Mouse (Mus musculus) forebrain, embryonic 13.5 days (tissue): ENCODE measurements around the gene Wtip. TPM values are rescaled to one million over a fixed set of nuclear protein-coding genes. Genes with fewer than 3 reads are reported as not detected.
"Not testable (repeated sequence)": the region's sequence is repeated elsewhere in the genome, so short reads cannot be mapped to it uniquely, and the experiment has no call there.

ENCODE experiments used
- ATAC-seq: fragments of 200-750 bp; cut with Nextera tagmentation; 2 replicates; pipeline ENCODE4 v1.8.0; 2017
- H3K27ac ChIP-seq: fragments of 300-500 bp; sonication (generic); 2 replicates; pipeline ENCODE4 v1.5.1; 2015; ENCODE audit warnings: inconsistent platforms, mild to moderate bottlenecking, moderate library complexity
- H3K27me3 ChIP-seq: fragments of 300-500 bp; sonication (generic); 2 replicates; pipeline ENCODE4 v1.6.1; 2015; ENCODE audit warnings: mild to moderate bottlenecking, inconsistent platforms
- H3K36me3 ChIP-seq: fragments of 300-500 bp; sonication (generic); 2 replicates; pipeline ENCODE4 v1.6.1; 2015; ENCODE audit warnings: mild to moderate bottlenecking, inconsistent platforms; ENCODE audit not compliant: poor library complexity, severe bottlenecking
- H3K4me1 ChIP-seq: fragments of 300-500 bp; sonication (generic); 2 replicates; pipeline ENCODE4 v1.6.1; 2015; ENCODE audit warnings: inconsistent platforms
- H3K4me2 ChIP-seq: fragments of 300-500 bp; sonication (generic); 2 replicates; pipeline ENCODE4 v1.6.1; 2015; ENCODE audit warnings: inconsistent platforms, mild to moderate bottlenecking, moderate library complexity
- H3K4me3 ChIP-seq: fragments of 300-500 bp; sonication (generic); 2 replicates; pipeline ENCODE4 v1.5.1; 2015; ENCODE audit warnings: mild to moderate bottlenecking, inconsistent platforms
- H3K9ac ChIP-seq: fragments of 300-500 bp; sonication (generic); 2 replicates; pipeline ENCODE4 v1.6.1; 2015; ENCODE audit warnings: mild to moderate bottlenecking, inconsistent platforms
- H3K9me3 ChIP-seq: fragments of 300-500 bp; sonication (generic); replicated peaks from 2 replicates; pipeline ENCODE4 v1.6.1; 2016; ENCODE audit warnings: inconsistent platforms
- WGBS: fragments of 180-500 bp; shearing (Covaris S2); methylation state at CpG from one replicate; pipeline ENCODE4 v1.1.7; 2015; 5-methylcytosine and 5-hydroxymethylcytosine counted together
- polyA plus RNA-seq: library from polyadenylated mRNA; unstranded; fragments of >200 nt; fragmentation: Nextera tagmentation; extraction: Ambion mirVana; gene quantifications from 2 replicates; pipeline ENCODE4 v1.2.1, GENCODE M21; 2015

Gene Wtip
- polyA plus RNA-seq, 1 experiment from 2014 or later: 3.0 TPM

- Histone ChIP-seq H3K4me3 (no peak overlapping the region), H3K4me1 (no peaks in the 10 kb centered on the region), H3K9ac (no peak overlapping the region), H3K27ac (no peak overlapping the region), H3K36me3 (peaks cover 65% of the 10 kb centered on the region), H3K9me3 (no peaks in the 10 kb centered on the region), H3K27me3 (no peaks in the 10 kb centered on the region), H3K4me2 (no peak overlapping the region)
- no peak for ATAC-seq
- 97% methylated on average over 13 of the region's 13 CpGs for WGBS
Observed at GRCm38 (mm10) chr7:34141123-34141522, 8.1 kb upstream of the Wtip start.

DNA sequence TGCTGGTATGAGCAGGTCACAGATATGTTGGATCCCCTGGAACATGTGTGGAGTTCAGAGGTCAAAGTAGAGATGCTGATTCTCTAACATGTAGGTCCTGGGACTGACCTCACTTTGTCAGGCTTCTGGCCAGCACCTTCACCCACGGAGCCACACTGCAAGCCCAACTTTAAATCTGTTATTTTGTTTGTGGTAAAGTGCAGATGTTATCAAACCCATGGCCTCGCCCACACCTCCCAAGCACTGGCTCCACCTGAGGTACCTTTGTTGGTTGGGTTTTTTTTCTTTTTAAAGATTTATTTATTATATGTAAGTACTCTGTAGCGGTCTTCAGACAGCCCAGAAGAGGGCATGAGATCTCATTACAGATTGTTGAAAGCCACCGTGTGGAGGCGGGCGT lies 6.4 kb upstream of the Wtip start:
- Histone ChIP-seq H3K36me3 (peaks cover 50% of the 10 kb centered on the region), H3K4me3 (no peak overlapping the region), H3K4me2 (no peak overlapping the region), H3K9ac (no peak overlapping the region), H3K9me3 (no peaks in the 10 kb centered on the region), H3K27ac (no peak overlapping the region), H3K27me3 (no peaks in the 10 kb centered on the region), H3K4me1 (no peaks in the 10 kb centered on the region)
- ATAC-seq: no peak
- WGBS: 92% methylated on average over 6 of the region's 6 CpGs

GRCm38 (mm10) chr7:34134336-34134735 lies 1.3 kb upstream of the Wtip start:
- H3K27ac ChIP-seq: no peak overlapping the region
- H3K9me3 ChIP-seq: no peaks in the 10 kb centered on the region
- H3K4me3 ChIP-seq: no peak overlapping the region
- H3K27me3 ChIP-seq: no peaks in the 10 kb centered on the region
- 87% methylated on average over 2 of the region's 2 CpGs for WGBS
- 0 out of 2 replicates have a peak, but pooled peaks cover under 1% of the 10 kb centered on the region for H3K36me3 ChIP-seq
- H3K4me2 ChIP-seq: no peak overlapping the region
- peaks cover 32% of the 10 kb centered on the region for H3K4me1 ChIP-seq
- H3K9ac ChIP-seq: no peak overlapping the region
- no peak for ATAC-seq

GRCm38 (mm10) chr7:34132355-34133079 lies 551 bp downstream of the Wtip start:
- ATAC-seq: peak; percentile 75
- WGBS: under 1% methylated on average over 66 of the region's 116 CpGs
- peak overlapping the region; percentile 70 for H3K4me2 ChIP-seq
- peaks cover 32% of the 10 kb centered on the region for H3K4me1 ChIP-seq
- peak overlapping the region; percentile 82 for H3K9ac ChIP-seq
- H3K36me3 ChIP-seq: no peaks in the 10 kb centered on the region
- H3K4me3 ChIP-seq: peak overlapping the region; percentile 76
- no peaks in the 10 kb centered on the region for H3K9me3 ChIP-seq
- H3K27me3 ChIP-seq: no peaks in the 10 kb centered on the region
- H3K27ac ChIP-seq: no peak overlapping the region; the same call in 1 of the 2 replicates

GRCm38 (mm10) chr7:34131959-34132354 lies 1.1 kb downstream of the Wtip start:
- WGBS: 18% methylated on average over 3 of the region's 3 CpGs
- H3K9ac ChIP-seq: peak overlapping the region; percentile 82
- no peak overlapping the region for H3K27ac ChIP-seq
- peak overlapping the region; percentile 76 for H3K4me3 ChIP-seq
- H3K4me2 ChIP-seq: peak overlapping the region; percentile 70
- H3K4me1 ChIP-seq: peaks cover 32% of the 10 kb centered on the region
- peaks cover 4% of the 10 kb centered on the region for H3K36me3 ChIP-seq
- no peaks in the 10 kb centered on the region for H3K9me3 ChIP-seq
- H3K27me3 ChIP-seq: no peaks in the 10 kb centered on the region
- peak; percentile 3; the same call in 1 of the 2 replicates for ATAC-seq

DNA sequence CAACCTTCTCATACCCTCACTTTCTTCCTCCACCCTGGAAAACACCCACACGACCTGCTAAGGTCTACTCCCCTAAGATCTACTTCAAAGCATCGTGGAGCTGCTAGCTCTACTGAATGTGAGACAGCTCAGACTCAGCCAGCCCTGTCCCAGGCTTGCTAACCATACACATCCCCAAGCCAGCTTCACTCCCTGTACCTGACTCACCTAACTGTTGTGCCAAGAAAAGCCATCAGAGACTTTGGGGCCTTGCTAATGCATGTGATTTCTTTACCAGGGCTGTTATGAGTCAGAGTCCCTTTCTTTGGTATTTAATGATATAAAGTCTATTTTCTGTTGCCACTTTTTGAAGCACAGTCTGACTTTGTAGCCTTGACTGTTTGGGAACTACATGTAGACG lies 1.9 kb downstream of the Wtip start:
- Histone ChIP-seq H3K9me3 (peaks cover 5% of the 10 kb centered on the region; the same call in 1 of the 2 replicates), H3K4me2 (peak overlapping the region; percentile 70), H3K4me3 (peak overlapping the region; percentile 76; the same call in 1 of the 2 replicates), H3K27ac (no peak overlapping the region), H3K27me3 (no peaks in the 10 kb centered on the region), H3K9ac (peak overlapping the region; percentile 30; the same call in 1 of the 2 replicates), H3K4me1 (peaks cover 32% of the 10 kb centered on the region), H3K36me3 (peaks cover 10% of the 10 kb centered on the region)
- 85% methylated on average over 3 of the region's 3 CpGs for WGBS
- ATAC-seq: no peak

DNA sequence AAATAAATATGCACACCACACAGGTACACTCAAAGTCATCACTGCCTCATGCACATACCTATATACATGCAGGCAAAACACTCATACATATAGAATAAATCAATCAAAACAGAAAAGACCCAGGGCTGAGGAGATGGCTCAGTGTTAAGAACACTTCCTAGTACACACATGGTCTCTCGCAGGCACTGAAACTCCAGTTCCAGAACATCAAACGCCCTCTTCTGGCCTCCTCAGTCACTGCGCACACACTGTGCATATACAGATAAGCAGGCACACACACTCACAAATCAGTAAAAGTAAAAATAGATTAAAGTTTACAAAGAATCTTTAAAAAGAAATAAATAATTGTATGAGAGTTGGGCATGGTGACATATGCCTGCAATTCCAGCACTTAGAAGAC lies 6.8 kb downstream of the Wtip start:
- no peak for ATAC-seq
- WGBS: 87% methylated on average over 3 of the region's 3 CpGs
- no peak overlapping the region for H3K4me2 ChIP-seq
- H3K9ac ChIP-seq: no peak overlapping the region
- H3K4me3 ChIP-seq: no peak overlapping the region
- H3K9me3 ChIP-seq: peaks cover 5% of the 10 kb centered on the region
- peaks cover 10% of the 10 kb centered on the region for H3K36me3 ChIP-seq
- no peak overlapping the region for H3K27ac ChIP-seq
- H3K4me1 ChIP-seq: peaks cover 12% of the 10 kb centered on the region
- H3K27me3 ChIP-seq: no peaks in the 10 kb centered on the region

- H3K4me2 ChIP-seq: no peak overlapping the region
- H3K4me1 ChIP-seq: peaks cover 3% of the 10 kb centered on the region; the same call in 1 of the 2 replicates
- peaks cover 10% of the 10 kb centered on the region for H3K36me3 ChIP-seq
- no peaks in the 10 kb centered on the region for H3K27me3 ChIP-seq
- no peak for ATAC-seq
- H3K27ac ChIP-seq: no peak overlapping the region
- no peak overlapping the region for H3K4me3 ChIP-seq
- H3K9ac ChIP-seq: no peak overlapping the region
- H3K9me3 ChIP-seq: peaks cover 5% of the 10 kb centered on the region
- WGBS: 93% methylated on average over 9 of the region's 9 CpGs
Observed at GRCm38 (mm10) chr7:34125346-34125745, 7.7 kb downstream of the Wtip start.

DNA sequence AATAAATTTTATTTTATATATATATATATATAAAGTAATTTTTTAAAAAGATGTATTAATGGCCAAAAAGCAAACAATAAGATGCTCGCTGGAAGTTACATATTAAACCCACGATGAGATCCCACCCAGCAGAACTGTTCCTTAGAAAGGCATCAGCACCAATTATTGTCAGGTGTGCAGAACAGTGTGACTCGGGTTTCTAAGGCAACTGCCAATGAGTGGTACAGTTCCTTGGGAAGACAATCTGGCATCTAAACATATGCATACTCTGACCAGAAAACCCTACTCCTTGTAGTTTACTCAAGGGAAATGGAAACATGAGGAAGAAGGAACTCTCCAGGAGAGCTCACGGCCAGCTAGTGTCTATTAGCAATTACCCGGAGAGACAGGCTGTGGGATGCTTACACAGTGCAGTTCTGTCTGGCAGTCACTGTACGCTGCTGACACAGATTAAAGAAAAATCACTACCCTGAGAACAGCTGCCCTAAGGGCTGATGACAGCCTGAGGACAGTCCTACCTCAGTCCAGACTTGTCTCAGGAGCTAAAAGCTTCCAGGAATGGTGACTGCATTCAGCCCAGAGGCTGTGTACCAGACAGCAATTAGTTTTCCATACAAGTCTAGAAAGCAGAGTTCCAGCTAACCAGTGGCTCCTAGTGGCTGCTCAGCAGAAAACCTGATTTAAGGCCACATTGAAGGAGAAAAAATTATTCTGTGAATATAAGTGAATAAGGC lies 9.9 kb downstream of the Wtip start:
- Histone ChIP-seq H3K27ac (no peak overlapping the region), H3K27me3 (no peaks in the 10 kb centered on the region), H3K9ac (no peak overlapping the region), H3K9me3 (peaks cover 5% of the 10 kb centered on the region), H3K4me3 (no peak overlapping the region), H3K36me3 (peaks cover 21% of the 10 kb centered on the region), H3K4me1 (no peaks in the 10 kb centered on the region; the same call in 1 of the 2 replicates), H3K4me2 (no peak overlapping the region)
- WGBS: 89% methylated on average over 6 of the region's 6 CpGs
- peak; percentile 59 for ATAC-seq

DNA sequence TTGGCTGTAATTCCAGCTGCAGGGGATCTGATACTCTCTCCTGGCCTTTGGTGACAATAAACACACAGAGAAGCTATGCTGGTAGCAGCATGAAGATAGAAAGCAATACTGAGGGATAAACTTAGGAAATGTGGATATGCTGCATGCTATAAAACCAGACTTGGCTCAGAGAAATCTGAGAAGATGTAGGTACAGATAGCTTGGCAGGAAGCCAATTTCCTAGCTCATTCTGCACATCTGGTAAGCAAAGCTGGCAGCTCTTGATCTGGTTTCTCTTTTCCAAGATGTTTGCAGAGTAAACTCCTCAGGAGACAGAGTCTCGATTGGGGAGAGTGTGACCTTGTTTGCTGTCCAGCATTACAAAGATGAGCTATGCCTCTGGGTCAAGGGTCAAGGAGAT lies 12.4 kb downstream of the Wtip start:
- not testable (repeated sequence) for H3K4me1 ChIP-seq, ATAC-seq, H3K9me3 ChIP-seq, H3K4me3 ChIP-seq, H3K9ac ChIP-seq, H3K27ac ChIP-seq, H3K4me2 ChIP-seq, H3K27me3 ChIP-seq
- H3K36me3 ChIP-seq: peaks cover 34% of the 10 kb centered on the region; the same call in 1 of the 2 replicates
- WGBS: 47% methylated on average over 1 of the region's 1 CpGs

- no peaks in the 10 kb centered on the region for H3K9me3 ChIP-seq
- ATAC-seq: no peak
- WGBS: 73% methylated on average over 3 of the region's 3 CpGs
Observed at GRCm38 (mm10) chr7:34116601-34117000, 16.5 kb downstream of the Wtip start.

GRCm38 (mm10) chr7:34109190-34109589 lies 23.9 kb downstream of the Wtip start:
- no peaks in the 10 kb centered on the region for H3K27me3 ChIP-seq
- ATAC-seq: 0 out of 2 replicates have a peak, but pooled peaks have one; percentile 27

More at GRCm38 (mm10) chr7:34116601-34117000, 16.5 kb downstream of the Wtip start:
- no peak overlapping the region for H3K27ac ChIP-seq
- 0 out of 2 replicates have a peak, but pooled peaks cover 5% of the 10 kb centered on the region for H3K4me1 ChIP-seq
- H3K4me3 ChIP-seq: no peak overlapping the region
- no peaks in the 10 kb centered on the region for H3K27me3 ChIP-seq
- H3K4me2 ChIP-seq: no peak overlapping the region
- H3K9ac ChIP-seq: no peak overlapping the region
- H3K36me3 ChIP-seq: peaks cover 70% of the 10 kb centered on the region

More at GRCm38 (mm10) chr7:34109190-34109589, 23.9 kb downstream of the Wtip start:
- Histone ChIP-seq H3K4me2 (no peak overlapping the region), H3K9ac (no peak overlapping the region), H3K36me3 (peaks cover 38% of the 10 kb centered on the region), H3K4me1 (no peaks in the 10 kb centered on the region), H3K9me3 (no peaks in the 10 kb centered on the region), H3K4me3 (no peak overlapping the region), H3K27ac (no peak overlapping the region)
- 65% methylated on average over 5 of the region's 5 CpGs for WGBS
